Mouse (Mus musculus) thymus, postnatal 4 days (tissue): Measurements from ENCODE around the gene Nrros.

Experiments
- DNase-seq: peaks from one replicate; pipeline ENCODE4 v3.0.0; 2021

Gene Nrros

GRCm38 (mm10) chr16:32160742-32161323, 4.6 kb downstream of the Nrros start:
- no peak for DNase-seq

- DNase-seq, result no peak
Measured at GRCm38 (mm10) chr16:32158966-32159365, 6.4 kb downstream of the Nrros start.

- DNase-seq, result no peak
Measured at GRCm38 (mm10) chr16:32157369-32157768, 8.0 kb downstream of the Nrros start.

- DNase-seq, result no peak
Measured at GRCm38 (mm10) chr16:32156719-32157118, 8.7 kb downstream of the Nrros start.

- no peak for DNase-seq
Measured at GRCm38 (mm10) chr16:32154437-32154836, 11.0 kb downstream of the Nrros start.

- DNase-seq, result no peak
Measured at GRCm38 (mm10) chr16:32153976-32154375, 11.4 kb downstream of the Nrros start.

- no peak for DNase-seq
Measured at GRCm38 (mm10) chr16:32147589-32148207, 17.7 kb downstream of the Nrros start.

GRCm38 (mm10) chr16:32144592-32144991, 20.8 kb downstream of the Nrros start:
- DNase-seq, result no peak

GRCm38 (mm10) chr16:32143766-32144165, 21.6 kb downstream of the Nrros start:
- no peak for DNase-seq

- no peak for DNase-seq
Measured at GRCm38 (mm10) chr16:32138954-32139353, 26.4 kb downstream of the Nrros start.

- no peak for DNase-seq
Measured at GRCm38 (mm10) chr16:32135842-32136357, 29.5 kb downstream of the Nrros start.

- no peak for DNase-seq
Measured at GRCm38 (mm10) chr16:32133148-32133547, 32.2 kb downstream of the Nrros start.

GRCm38 (mm10) chr16:32130190-32130826, 35.1 kb downstream of the Nrros start:
- DNase-seq, result peak; percentile 71

- no peak for DNase-seq
Measured at GRCm38 (mm10) chr16:32129449-32130189, 35.8 kb downstream of the Nrros start.

- DNase-seq, result no peak
Measured at GRCm38 (mm10) chr16:32127046-32127445, 38.3 kb downstream of the Nrros start.

GRCm38 (mm10) chr16:32125364-32125763, 40.0 kb downstream of the Nrros start:
- DNase-seq, result no peak

- DNase-seq, result no peak
Measured at GRCm38 (mm10) chr16:32124444-32125335, 40.7 kb downstream of the Nrros start.

- DNase-seq, result no peak
Measured at GRCm38 (mm10) chr16:32124020-32124419, 41.4 kb downstream of the Nrros start.

GRCm38 (mm10) chr16:32120454-32120853, 44.9 kb downstream of the Nrros start:
- no peak for DNase-seq

- no peak for DNase-seq
Measured at GRCm38 (mm10) chr16:32116186-32116585, 49.2 kb downstream of the Nrros start.

GRCm38 (mm10) chr16:32115781-32116180, 49.6 kb downstream of the Nrros start:
- DNase-seq, result no peak

- peak; percentile 95 for DNase-seq
Measured at GRCm38 (mm10) chr16:32114968-32115695, 50.3 kb downstream of the Nrros start.
